Mouse (Mus musculus) thymus, adult 2 months (tissue): ENCODE results near the gene Tmc4. TPM values are rescaled to one million over a fixed set of nuclear protein-coding genes. Genes with fewer than 3 reads are reported as not detected.

Experiments
- DNase-seq: peaks from one replicate; pipeline ENCODE4 v3.0.0; 2021
- H3K27ac ChIP-seq: fragments of 200-500 bp; 2 replicates; pipeline ENCODE4 v1.5.1; 2012; ENCODE audit warnings: low read length, control low read depth; ENCODE audit not compliant: control insufficient read depth, insufficient read depth
- H3K27me3 ChIP-seq: fragments of 200-500 bp; 2 replicates; pipeline ENCODE4 v1.6.1; 2012; ENCODE audit warnings: mild to moderate bottlenecking, low read length, moderate library complexity, mixed read lengths; ENCODE audit not compliant: control insufficient read depth, insufficient read depth
- H3K36me3 ChIP-seq: fragments of 200-500 bp; 2 replicates; pipeline ENCODE4 v1.6.1; 2012; ENCODE audit warnings: mild to moderate bottlenecking, low read length, moderate library complexity; ENCODE audit not compliant: control insufficient read depth, insufficient read depth
- H3K4me1 ChIP-seq: fragments of 200-500 bp; replicated peaks from 2 replicates; pipeline ENCODE4 v1.6.1; 2012; ENCODE audit warnings: low read length; ENCODE audit not compliant: control insufficient read depth, insufficient read depth
- H3K4me3 ChIP-seq: fragments of 200-500 bp; 2 replicates; pipeline ENCODE4 v1.5.1; 2012; ENCODE audit warnings: mild to moderate bottlenecking, low read length, control low read depth, moderate library complexity; ENCODE audit not compliant: control insufficient read depth, insufficient read depth
- CTCF ChIP-seq: fragments of 200-500 bp; IDR thresholded peaks from 2 replicates; pipeline ENCODE4 v1.5.1; 2012; ENCODE audit warnings: mild to moderate bottlenecking, control low read depth, low read length, moderate library complexity, borderline replicate concordance; ENCODE audit not compliant: control insufficient read depth, poor library complexity, insufficient read depth; ENCODE audit errors: extremely low read depth
- POLR2A ChIP-seq: fragments of 200-500 bp; IDR thresholded peaks from 2 replicates; pipeline ENCODE4 v1.6.1; 2012; ENCODE audit warnings: mild to moderate bottlenecking, low read length, control low read depth, moderate library complexity; ENCODE audit not compliant: control insufficient read depth, poor library complexity, insufficient read depth; ENCODE audit errors: extremely low read depth
- WGBS: fragments of 180-500 bp; shearing (Covaris S2); methylation state at CpG from one replicate; pipeline ENCODE4 v1.1.7; 2018; 5-methylcytosine and 5-hydroxymethylcytosine counted together
- polyA plus RNA-seq: library from polyadenylated mRNA; depleted of rRNA; stranded (reverse); fragments of >200 nt; gene quantifications from 2 replicates; pipeline ENCODE4 v1.2.3, GENCODE M21; 2012

Gene Tmc4
- polyA plus RNA-seq, 1 experiment: 27.9 TPM

DNA sequence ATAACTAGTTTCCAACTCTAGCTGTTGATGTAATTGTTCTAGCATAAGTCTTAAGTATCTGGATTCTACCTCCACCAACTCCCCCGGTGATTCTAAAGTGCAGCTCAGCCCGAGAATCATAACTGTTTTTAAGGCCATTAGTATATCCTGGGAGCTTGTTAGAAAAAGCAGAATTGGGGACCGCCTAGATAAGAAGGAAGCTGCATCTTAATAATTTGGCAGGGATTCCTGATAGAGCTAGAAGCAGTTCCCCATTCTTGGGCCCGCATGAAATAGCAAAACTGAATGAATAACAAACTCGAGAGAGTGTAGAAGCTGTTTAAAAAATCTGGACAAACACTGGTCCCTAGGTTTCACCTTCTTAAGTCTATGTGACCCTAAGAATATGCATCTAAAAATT lies 33.9 kb downstream of the Tmc4 start:
- no peak for DNase-seq
- Histone ChIP-seq H3K4me3 (no peak overlapping the region), H3K4me1 (peaks cover 18% of the 10 kb centered on the region), H3K36me3 (peaks cover 3% of the 10 kb centered on the region; the same call in 1 of the 2 replicates), H3K27ac (no peak overlapping the region), H3K27me3 (no peaks in the 10 kb centered on the region)
- TF ChIP-seq CTCF: no peak
- no peak for TF ChIP-seq POLR2A
- WGBS: 21% methylated on average over 5 of the region's 5 CpGs

DNA sequence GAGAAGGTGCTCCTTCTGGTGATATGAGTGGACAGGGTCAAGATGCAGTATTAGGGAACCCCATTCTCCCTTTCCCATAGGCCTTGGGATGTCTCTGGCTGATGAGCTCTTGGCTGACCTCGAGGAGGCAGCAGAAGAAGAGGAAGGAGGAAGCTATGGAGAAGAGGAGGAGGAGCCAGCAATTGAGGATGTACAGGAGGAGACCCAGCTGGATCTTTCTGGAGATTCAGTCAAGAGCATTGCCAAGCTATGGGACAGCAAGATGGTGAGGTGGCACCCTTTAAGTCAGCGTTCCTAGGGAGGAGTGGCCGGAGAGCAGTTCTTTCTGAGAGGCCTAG lies 46.9 kb downstream of the Tmc4 start:
- peaks cover 9% of the 10 kb centered on the region; the same call in 1 of the 2 replicates for H3K36me3 ChIP-seq
- H3K27ac ChIP-seq: no peak overlapping the region
- H3K4me1 ChIP-seq: peaks cover 15% of the 10 kb centered on the region
- no peak for TF ChIP-seq POLR2A
- TF ChIP-seq CTCF: no peak
- no peaks in the 10 kb centered on the region for H3K27me3 ChIP-seq
- 51% methylated on average over 3 of the region's 3 CpGs for WGBS
- peak overlapping the region; percentile 77 for H3K4me3 ChIP-seq
- no peak for DNase-seq

DNA sequence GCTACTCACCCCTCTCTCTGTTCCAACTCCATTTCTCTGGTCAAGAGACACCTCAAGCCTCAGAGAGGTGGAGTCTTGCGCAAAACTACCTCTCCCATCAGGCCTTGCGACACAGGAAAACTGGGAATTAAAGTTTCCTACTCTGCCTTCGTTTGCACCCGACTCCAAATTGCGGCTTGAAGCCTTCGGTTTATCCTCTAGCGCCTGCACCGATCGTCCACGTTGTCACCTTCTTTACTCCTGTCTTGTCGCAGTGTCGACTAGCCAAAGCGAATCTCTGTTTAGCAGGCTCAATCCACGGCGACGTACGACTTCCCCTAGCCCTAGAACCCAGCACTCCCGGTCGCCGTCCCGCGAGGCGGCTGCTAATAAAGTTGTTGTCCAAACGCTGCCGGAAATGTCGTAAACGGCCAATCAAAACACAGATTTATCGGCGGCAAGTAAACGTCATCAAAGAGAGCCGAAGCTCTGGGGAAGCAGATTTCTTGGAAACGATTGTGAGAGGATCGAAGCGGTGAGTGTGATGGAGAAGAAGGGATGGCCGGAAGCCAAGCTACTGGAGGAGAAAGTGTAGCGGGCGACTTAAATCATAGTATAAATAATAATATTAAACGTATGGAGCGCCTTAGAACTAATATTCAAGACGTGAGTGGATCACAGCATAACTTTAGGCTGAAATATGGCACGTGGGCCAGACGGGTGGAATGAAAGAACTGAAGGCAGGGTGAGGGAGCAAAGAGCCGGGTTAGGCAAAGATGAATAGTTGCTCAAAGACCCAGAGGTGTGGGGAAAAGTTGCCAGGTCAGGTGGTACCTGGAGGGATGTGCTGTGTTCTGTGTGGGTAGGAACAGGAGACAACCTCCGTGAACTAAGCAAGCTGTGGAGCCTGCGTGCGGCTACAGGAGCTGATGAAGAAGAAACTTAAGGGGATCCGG lies 47.5 kb downstream of the Tmc4 start, which contains the start of the genes Tfpt and Prpf31:
Gene Tfpt (minus strand): TSS at position 387 of the 935 bp plus-strand sequence.
Gene Prpf31 (plus strand): TSS at position 443 of the 935 bp plus-strand sequence.
- WGBS: under 1% methylated on average over 47 of the region's 47 CpGs
- peak; percentile 52; the same call in 1 of the 2 replicates for TF ChIP-seq POLR2A
- TF ChIP-seq CTCF: no peak
- DNase-seq: peak; percentile 92

DNA sequence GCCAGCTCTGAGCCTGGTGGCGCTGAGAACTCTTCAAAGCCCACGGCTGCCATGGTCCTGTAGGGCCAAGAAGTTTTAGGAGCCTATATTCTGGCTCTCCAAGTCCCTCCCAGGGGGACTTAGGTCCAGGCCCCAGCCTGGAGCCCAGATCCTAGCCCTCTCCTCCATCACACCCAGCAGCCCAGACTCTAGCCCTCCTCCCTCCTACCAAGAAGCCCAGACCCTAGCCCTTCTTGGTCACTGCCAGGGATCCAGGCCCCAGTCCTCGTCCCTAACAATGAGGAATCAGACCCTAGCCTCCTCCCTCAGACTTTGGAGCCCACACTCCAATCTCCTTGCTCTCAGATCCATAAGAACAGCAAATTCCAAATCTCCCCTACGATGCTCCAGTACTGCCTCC lies 48.3 kb downstream of the Tmc4 start:
- Histone ChIP-seq H3K36me3 (no peaks in the 10 kb centered on the region), H3K27ac (no peak overlapping the region), H3K27me3 (no peaks in the 10 kb centered on the region), H3K4me1 (peaks cover 15% of the 10 kb centered on the region), H3K4me3 (peak overlapping the region; percentile 77)
- TF ChIP-seq POLR2A (no peak), CTCF (no peak)
- DNase-seq: peak; percentile 14
- 32% methylated on average over 4 of the region's 4 CpGs for WGBS

More for the DNA sequence above, 47.5 kb downstream of the Tmc4 start, which contains the start of the genes Tfpt and Prpf31:
- peaks cover 15% of the 10 kb centered on the region for H3K4me1 ChIP-seq
- peak within 1 kb of the TSS; percentile 77 for H3K4me3 ChIP-seq
- H3K27me3 ChIP-seq: no peaks in the 10 kb centered on the region
- peak within 1 kb of the TSS; percentile 72 for H3K27ac ChIP-seq
- H3K36me3 ChIP-seq: 0 out of 2 replicates have a peak, but pooled peaks cover 3% of the 10 kb centered on the region

DNA sequence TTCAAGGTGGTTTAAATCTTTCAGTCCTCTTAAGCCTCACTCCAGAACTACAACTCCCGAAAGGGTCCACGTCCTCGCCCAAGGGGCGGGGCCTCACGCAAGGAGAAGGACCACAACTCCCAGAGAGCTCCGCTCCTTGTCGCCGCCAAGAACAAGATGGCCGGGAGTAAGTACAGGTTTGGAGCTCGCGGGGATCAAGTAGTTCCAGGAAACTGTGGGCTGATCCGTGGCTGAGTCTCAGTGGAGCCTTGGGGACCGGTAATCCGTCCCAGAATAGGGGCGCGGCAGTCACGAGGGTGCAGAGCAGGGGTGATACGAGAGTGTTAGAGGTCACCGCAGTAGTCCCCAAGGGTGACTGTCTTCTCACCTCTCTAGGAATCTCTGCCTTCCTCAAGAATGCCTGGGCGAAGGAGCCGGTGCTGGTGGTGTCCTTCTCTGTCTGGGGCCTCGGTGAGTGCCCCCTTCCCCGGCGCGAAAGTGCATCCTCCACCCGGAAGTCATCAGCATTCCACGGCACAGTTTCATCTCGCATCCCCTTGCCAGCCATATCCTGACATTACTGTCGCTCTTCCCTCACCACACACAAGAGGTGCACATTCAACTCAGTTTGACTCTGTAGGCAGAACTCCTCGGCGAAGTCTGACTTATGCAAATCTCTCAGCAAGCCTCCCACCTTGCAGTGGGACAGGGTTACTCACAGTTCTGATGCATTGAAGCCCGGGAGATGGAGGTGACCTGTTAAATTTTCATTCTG lies 59.9 kb downstream of the Tmc4 start, which contains the start of gene Ndufa3:
Gene Ndufa3 (plus strand): TSS at position 132 of the 754 bp plus-strand sequence.
- peak; percentile 90 for DNase-seq
- Histone ChIP-seq H3K4me1 (peaks cover 4% of the 10 kb centered on the region), H3K27ac (peak within 1 kb of the TSS; percentile 9), H3K27me3 (no peaks in the 10 kb centered on the region), H3K36me3 (peaks cover 14% of the 10 kb centered on the region; the same call in 1 of the 2 replicates), H3K4me3 (peak within 1 kb of the TSS; percentile 68)
- TF ChIP-seq CTCF (no peak), POLR2A (peak; percentile 56)
- WGBS: 1% methylated on average over 32 of the region's 32 CpGs
